Mouse (Mus musculus) MEL (cell line): ENCODE results near the gene Klk4. TPM values are rescaled to one million over a fixed set of nuclear protein-coding genes. Genes with fewer than 3 reads are reported as not detected.

ENCODE experiments used
- DNase-seq: peaks from one replicate; pipeline ENCODE4 v3.0.0; 2011; ENCODE audit warnings: low read depth, low spot score
- H3K27ac ChIP-seq: 2 replicates; pipeline ENCODE4 v1.5.1; 2012; ENCODE audit warnings: low read depth, mild to moderate bottlenecking, control low read depth, low read length, moderate library complexity; ENCODE audit not compliant: control insufficient read depth
- H3K27me3 ChIP-seq, 2 experiments: fragments of 150-350 bp in 1 of 2; sonication (generic) in 1 of 2; 2 replicates each; pipeline ENCODE4 v1.6.1; 2012; ENCODE audit warnings: low read length in 2 of 2, mild to moderate bottlenecking in 2 of 2, improper control_type of control experiment in 1 of 2, moderate library complexity in 1 of 2; ENCODE audit not compliant: insufficient read depth in 2 of 2, control insufficient read depth in 1 of 2
- H3K36me3 ChIP-seq, 2 experiments: 2 replicates each; pipeline ENCODE4 v1.6.1; 2012 to 2014; ENCODE audit warnings: low read length in 2 of 2, improper control_type of control experiment in 1 of 2, inconsistent platforms in 1 of 2, mild to moderate bottlenecking in 1 of 2; ENCODE audit not compliant: insufficient read depth in 2 of 2, control insufficient read depth in 1 of 2
- H3K4me1 ChIP-seq, 2 experiments: fragments of 150-350 bp in 1 of 2; sonication (generic) in 1 of 2; 2 replicates each; pipeline ENCODE4 v1.6.1; 2012; ENCODE audit warnings: low read length in 2 of 2, improper control_type of control experiment in 1 of 2, mild to moderate bottlenecking in 1 of 2; ENCODE audit not compliant: insufficient read depth in 2 of 2, control insufficient read depth in 1 of 2
- H3K4me3 ChIP-seq, 2 experiments: fragments of 150-350 bp in 1 of 2; sonication (generic) in 1 of 2; 2 replicates each; pipeline ENCODE4 v1.5.1; 2012; ENCODE audit warnings: low read depth in 2 of 2, low read length in 2 of 2, mild to moderate bottlenecking in 2 of 2, moderate library complexity in 2 of 2, control low read depth in 1 of 2, improper control_type of control experiment in 1 of 2; ENCODE audit not compliant: control insufficient read depth in 1 of 2, insufficient read depth in 1 of 2
- H3K79me2 ChIP-seq: 2 replicates; pipeline ENCODE4 v1.6.1; 2012; ENCODE audit warnings: mild to moderate bottlenecking, low read length, moderate library complexity; ENCODE audit not compliant: control insufficient read depth, poor library complexity, insufficient read depth
- H3K9ac ChIP-seq: 2 replicates; pipeline ENCODE4 v1.6.1; 2012; ENCODE audit warnings: low read depth, mild to moderate bottlenecking, control low read depth, low read length, moderate library complexity; ENCODE audit not compliant: control insufficient read depth, poor library complexity, severe bottlenecking
- H3K9me3 ChIP-seq: fragments of 150-350 bp; sonication (generic); replicated peaks from 2 replicates; pipeline ENCODE4 v1.6.1; 2012; ENCODE audit warnings: mild to moderate bottlenecking, low read length, improper control_type of control experiment, moderate library complexity; ENCODE audit not compliant: insufficient read depth
- BHLHE40 ChIP-seq: IDR thresholded peaks from 2 replicates; pipeline ENCODE4 v1.6.1; 2012; ENCODE audit warnings: low read depth, mild to moderate bottlenecking, inconsistent platforms, low read length, improper control_type of control experiment, borderline replicate concordance
- CHD1 ChIP-seq: IDR thresholded peaks from 2 replicates; pipeline ENCODE4 v1.6.1; 2012; ENCODE audit warnings: low read depth, mild to moderate bottlenecking, inconsistent platforms, low read length, improper control_type of control experiment
- CTCF ChIP-seq, 3 experiments: IDR thresholded peaks in 2 of 3; conservative IDR thresholded peaks in 1 of 3; 2 replicates each; pipeline ENCODE4 v1.5.1; 2011 to 2012; ENCODE audit warnings: low read length in 3 of 3, low read depth in 2 of 3, mild to moderate bottlenecking in 2 of 3, improper control_type of control experiment in 1 of 3, inconsistent platforms in 1 of 3, mixed read lengths in 1 of 3, moderate library complexity in 1 of 3; ENCODE audit not compliant: control insufficient read depth in 1 of 3, insufficient read depth in 1 of 3, poor library complexity in 1 of 3, severe bottlenecking in 1 of 3
- ELF1 ChIP-seq: IDR thresholded peaks from 2 replicates; pipeline ENCODE4 v1.6.1; 2014; ENCODE audit warnings: low read depth, mild to moderate bottlenecking, inconsistent platforms, low read length, improper control_type of control experiment, moderate library complexity
- HCFC1 ChIP-seq: IDR thresholded peaks from 2 replicates; pipeline ENCODE4 v1.6.1; 2012; ENCODE audit warnings: low read depth, mild to moderate bottlenecking, inconsistent platforms, low read length, improper control_type of control experiment, moderate library complexity
- JUND ChIP-seq: IDR thresholded peaks from 2 replicates; pipeline ENCODE4 v1.6.1; 2011; ENCODE audit warnings: low read depth, mild to moderate bottlenecking, improper control_type of control experiment, low read length
- MAFK ChIP-seq: IDR thresholded peaks from 2 replicates; pipeline ENCODE4 v1.6.1; 2011; ENCODE audit warnings: low read depth, mild to moderate bottlenecking, low read length, improper control_type of control experiment, borderline replicate concordance
- MAX ChIP-seq: IDR thresholded peaks from 2 replicates; pipeline ENCODE4 v1.6.1; 2011; ENCODE audit warnings: low read length, improper control_type of control experiment
- MAZ ChIP-seq: IDR thresholded peaks from 2 replicates; pipeline ENCODE4 v1.6.1; 2012; ENCODE audit warnings: low read depth, mild to moderate bottlenecking, inconsistent platforms, low read length, improper control_type of control experiment
- MXI1 ChIP-seq: IDR thresholded peaks from 2 replicates; pipeline ENCODE4 v1.6.1; 2011; ENCODE audit warnings: mild to moderate bottlenecking, low read depth, low read length, improper control_type of control experiment
- NRF1 ChIP-seq: IDR thresholded peaks from 2 replicates; pipeline ENCODE4 v1.6.1; 2014; ENCODE audit warnings: low read depth, mild to moderate bottlenecking, inconsistent platforms, low read length, improper control_type of control experiment, moderate library complexity; ENCODE audit not compliant: poor library complexity, insufficient read depth, severe bottlenecking
- POLR2AphosphoS2 ChIP-seq: IDR thresholded peaks from 2 replicates; pipeline ENCODE4 v1.6.1; 2011; ENCODE audit warnings: low read length, improper control_type of control experiment
- RAD21 ChIP-seq: IDR thresholded peaks from 2 replicates; pipeline ENCODE4 v1.6.1; 2011; ENCODE audit warnings: mild to moderate bottlenecking, low read depth, low read length, improper control_type of control experiment
- RCOR1 ChIP-seq: IDR thresholded peaks from 2 replicates; pipeline ENCODE4 v1.6.1; 2012; ENCODE audit warnings: low read depth, mild to moderate bottlenecking, inconsistent platforms, low read length, improper control_type of control experiment
- SIN3A ChIP-seq: IDR thresholded peaks from 2 replicates; pipeline ENCODE4 v1.6.1; 2012; ENCODE audit warnings: low read length, improper control_type of control experiment, inconsistent platforms
- SMC3 ChIP-seq: IDR thresholded peaks from 2 replicates; pipeline ENCODE4 v1.6.1; 2011; ENCODE audit warnings: low read depth, low read length, improper control_type of control experiment
- TCF12 ChIP-seq: IDR thresholded peaks from 2 replicates; pipeline ENCODE4 v1.6.1; 2014; ENCODE audit warnings: low read depth, mild to moderate bottlenecking, inconsistent platforms, low read length, improper control_type of control experiment, moderate library complexity
- ZC3H11A ChIP-seq: IDR thresholded peaks from 2 replicates; pipeline ENCODE4 v1.6.1; 2012; ENCODE audit warnings: low read depth, mild to moderate bottlenecking, inconsistent platforms, low read length, improper control_type of control experiment
- ZKSCAN1 ChIP-seq: IDR thresholded peaks from 2 replicates; pipeline ENCODE4 v1.6.1; 2012; ENCODE audit warnings: low read depth, mild to moderate bottlenecking, inconsistent platforms, low read length, improper control_type of control experiment, moderate library complexity
- ZMIZ1 ChIP-seq: IDR thresholded peaks from 2 replicates; pipeline ENCODE4 v1.6.1; 2012; ENCODE audit warnings: low read depth, mild to moderate bottlenecking, inconsistent platforms, low read length, improper control_type of control experiment, moderate library complexity
- polyA plus RNA-seq, 2 experiments: library from polyadenylated mRNA; stranded (reverse) in 1 of 2; unstranded in 1 of 2; fragments of >175 nt in 1 of 2; fragments of >200 nt in 1 of 2; gene quantifications; 2 replicates each; pipeline versions ENCODE4 v1.2.1 to v1.2.4; 2012; ENCODE audit warnings: low replicate concordance in 2 of 2, low read depth in 1 of 2; ENCODE audit not compliant: insufficient read length in 2 of 2, insufficient read depth in 1 of 2, missing spikeins in 1 of 2
- total RNA-seq: library from RNA; depleted of rRNA; stranded (reverse); fragments of 300-350 nt; gene quantifications from 2 replicates; pipeline ENCODE4 v1.2.3, GENCODE M21; 2012

Klk4 gene
- total and polyA plus RNA-seq, 3 experiments: not detected

DNA sequence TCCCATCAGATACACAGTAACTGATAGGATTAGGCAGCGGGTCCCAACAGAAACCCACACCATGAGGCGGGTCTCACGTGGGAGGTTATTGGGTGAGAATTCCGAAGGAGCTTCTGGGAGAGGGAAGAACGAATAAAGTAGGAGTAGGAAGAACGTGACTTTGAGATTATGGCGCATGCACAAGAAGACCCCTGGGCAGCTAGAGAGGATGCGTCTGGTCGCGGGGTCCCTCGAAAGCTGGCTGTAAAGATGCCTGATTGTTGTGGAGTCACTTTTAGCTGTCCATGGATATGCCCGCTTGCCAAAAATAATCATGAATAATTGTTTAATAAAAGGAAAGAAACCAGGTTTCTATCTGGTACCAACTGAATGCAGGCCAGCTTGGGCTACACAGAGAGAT, 23.5 kb upstream of the Klk4 start:
- Histone ChIP-seq H3K79me2 (no peaks in the 10 kb centered on the region), H3K27ac (no peak overlapping the region), H3K4me1 (no peaks in the 10 kb centered on the region)
- TF ChIP-seq ZC3H11A (no peak), BHLHE40 (no peak), ZKSCAN1 (no peak), RCOR1 (no peak), SIN3A (no peak), MAFK (no peak), MXI1 (no peak)
- TF ChIP-seq, all 39 proteins: peak for 0
- no peak overlapping the region for H3K9ac ChIP-seq
- H3K36me3 ChIP-seq: no peaks in the 10 kb centered on the region
- no peak overlapping the region for H3K4me3 ChIP-seq
- no peaks in the 10 kb centered on the region for H3K27me3 ChIP-seq
- H3K9me3 ChIP-seq: no peaks in the 10 kb centered on the region
- DNase-seq: no peak

DNA sequence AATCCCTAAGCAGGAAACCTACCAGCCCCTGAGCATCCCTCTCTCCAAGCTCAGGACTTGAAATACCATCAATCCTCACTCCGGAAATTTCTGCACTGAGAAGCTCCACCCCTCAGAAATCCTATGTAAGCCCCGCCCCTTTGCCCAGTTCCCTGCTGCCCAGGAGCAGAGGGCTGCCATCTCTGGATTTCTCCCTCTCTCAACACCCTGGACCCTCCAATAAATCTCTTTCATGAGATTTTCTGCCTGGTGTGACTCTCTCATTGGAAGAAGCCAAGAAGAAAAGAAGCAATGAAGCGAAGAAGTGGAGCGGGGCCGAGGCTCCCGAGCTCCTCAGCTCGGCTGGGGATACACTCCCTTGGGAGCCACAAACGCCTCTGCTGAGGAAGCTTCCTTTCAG, 20.5 kb upstream of the Klk4 start:
- no peaks in the 10 kb centered on the region for H3K36me3 ChIP-seq
- H3K79me2 ChIP-seq: no peaks in the 10 kb centered on the region
- no peaks in the 10 kb centered on the region for H3K4me1 ChIP-seq
- H3K9ac ChIP-seq: no peak overlapping the region
- H3K9me3 ChIP-seq: no peaks in the 10 kb centered on the region
- H3K27me3 ChIP-seq: no peaks in the 10 kb centered on the region
- no peak for DNase-seq
- TF ChIP-seq CTCF (IDR thresholded peaks at IDR 0.05 in 2 of 3, conservative IDR thresholded peaks at IDR 0.05 in 1 of 3; ENCODE audit: control insufficient read depth in 1 of 3, insufficient read depth in 1 of 3, low read depth in 2 of 3, low read length in 3 of 3, poor library complexity in 1 of 3, severe bottlenecking in 1 of 3) (no peak), NRF1 (no peak)
- H3K4me3 ChIP-seq: no peak overlapping the region
- no peak overlapping the region for H3K27ac ChIP-seq

DNA sequence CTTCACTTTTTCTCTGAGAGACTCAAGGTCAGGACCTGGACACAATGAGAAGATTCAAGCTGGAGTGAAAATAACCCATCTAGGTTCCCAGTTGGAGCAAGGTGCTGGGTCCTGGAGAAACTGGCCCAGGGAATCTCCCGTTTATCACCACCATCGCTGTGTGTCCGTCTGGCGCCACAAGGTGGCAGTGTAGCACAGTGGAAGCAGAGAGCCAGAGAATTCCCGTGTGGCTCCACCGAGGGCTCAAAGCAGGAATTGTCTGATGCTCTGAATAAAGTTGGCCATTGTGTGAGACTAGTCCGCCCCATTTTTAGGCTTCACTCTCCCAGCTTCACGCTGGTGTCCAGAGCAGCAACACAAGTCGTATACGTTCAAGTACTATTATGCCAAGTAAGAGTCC, 7.7 kb upstream of the Klk4 start:
- Histone ChIP-seq H3K27me3 (no peaks in the 10 kb centered on the region), H3K27ac (no peak overlapping the region), H3K9me3 (no peaks in the 10 kb centered on the region), H3K9ac (no peak overlapping the region), H3K36me3 (no peaks in the 10 kb centered on the region), H3K79me2 (no peaks in the 10 kb centered on the region), H3K4me1 (no peaks in the 10 kb centered on the region), H3K4me3 (no peak overlapping the region)
- DNase-seq: peak; percentile 26
- no peak for TF ChIP-seq ELF1
- TF ChIP-seq MXI1: no peak
- TF ChIP-seq SMC3: peak; percentile 75
- TF ChIP-seq NRF1: no peak
- peak; percentile 59 for TF ChIP-seq ZC3H11A
- TF ChIP-seq CHD1: no peak
- no peak for TF ChIP-seq JUND
- TF ChIP-seq HCFC1: no peak
- TF ChIP-seq TCF12: no peak
- peak; percentile 65 to 87 (median 82) for TF ChIP-seq CTCF (IDR thresholded peaks at IDR 0.05 in 2 of 3, conservative IDR thresholded peaks at IDR 0.05 in 1 of 3; ENCODE audit: control insufficient read depth in 1 of 3, insufficient read depth in 1 of 3, low read depth in 2 of 3, low read length in 3 of 3, poor library complexity in 1 of 3, severe bottlenecking in 1 of 3)
- no peak for TF ChIP-seq MAX
- TF ChIP-seq ZMIZ1: no peak
- no peak for TF ChIP-seq MAZ
- TF ChIP-seq RAD21: peak; percentile 79
- TF ChIP-seq RCOR1: no peak
- no peak for TF ChIP-seq POLR2AphosphoS2
- TF ChIP-seq MAFK: no peak
